ENCODE assay signal across 18 mouse cellular contexts in genomic region chr12:113907751-113908150, GRCm38 (mm10).
"Had no signal": no experiment of that assay in that cellular context is flagged by ENCODE, and none has a peak within 500 bp of the region (broad histone marks: within the 10 kb centered on the region; RNA-seq: fewer than 3 reads in every experiment).

No protein-coding gene starts in this region.

- H3K4me2 ChIP-seq: lung, embryonic 14.5 days; midbrain, embryonic 12.5 days; neural tube, embryonic 13.5 days; neural tube, embryonic 15.5 days had no signal

- H3K4me3 ChIP-seq: midbrain, embryonic 10.5 days; midbrain, embryonic 12.5 days; myocyte; neural tube, embryonic 13.5 days; neural tube, embryonic 15.5 days had no signal

- ATAC-seq: midbrain, embryonic 16.5 days had no signal

- H3K36me3 ChIP-seq: midbrain, embryonic 10.5 days; midbrain, embryonic 12.5 days; neural tube, embryonic 13.5 days; neural tube, embryonic 15.5 days had no signal

- H3K27ac ChIP-seq: midbrain, embryonic 10.5 days; midbrain, embryonic 12.5 days; neural tube, embryonic 13.5 days; neural tube, embryonic 15.5 days had no signal

- DNase-seq: lung, embryonic 14.5 days; lung, postnatal 10 days; lung, postnatal 4 days; midbrain, embryonic 14.5 days; retina, postnatal 1 day; right cerebral cortex, adult 18-20 months; right cerebral cortex, postnatal 25 days; right cerebral cortex, postnatal 4 days; spleen, adult 18-20 months; thymus, adult 18-20 months; thymus, postnatal 14 days; thymus, postnatal 36 days had no signal

- H3K4me1 ChIP-seq: midbrain, embryonic 10.5 days; midbrain, embryonic 12.5 days; neural tube, embryonic 13.5 days; neural tube, embryonic 15.5 days had no signal

- H3K27me3 ChIP-seq: midbrain, embryonic 12.5 days; neural tube, embryonic 13.5 days; neural tube, embryonic 15.5 days had no signal

- H3K9ac ChIP-seq: lung, embryonic 14.5 days; midbrain, embryonic 12.5 days; neural tube, embryonic 13.5 days; neural tube, embryonic 15.5 days had no signal
